Mouse (Mus musculus): Measurements from ENCODE around the gene 1810043G02Rik.

GRCm38 (mm10) chr10:78002316-78002715 is 24.0 kb downstream of the 1810043G02Rik start:
- TF ChIP-seq CTCF (IDR thresholded peaks at IDR 0.05; ENCODE audit: control insufficient read depth, insufficient read depth, low read length) (no peak), POLR2A (IDR thresholded peaks at IDR 0.05; ENCODE audit: borderline replicate concordance, control insufficient read depth, low read depth, low read length) (no peak)

Measured in bone marrow, adult 2 months (tissue).